9 mouse cellular contexts compared by ENCODE assay signal in genomic region chr1:85933631-85934465, GRCm38 (mm10). TPM values are rescaled to one million over a fixed set of nuclear protein-coding genes. Genes with fewer than 3 reads are reported as not detected.
DNase-seq lines count a peak whose midpoint lies in the region; ATAC-seq and TF ChIP-seq lines count a peak whose summit lies in the region.
"Had no signal": no experiment of that assay in that cellular context is flagged by ENCODE, and none has a peak within 500 bp of the region (broad histone marks: within the 10 kb centered on the region; RNA-seq: fewer than 3 reads in every experiment).

No protein-coding gene starts in this region.

- peak; percentile 28 for ATAC-seq in frontal cortex, adult (ENCODE audit: low TSS enrichment)
- ATAC-seq in hindbrain, embryonic 14.5 days (ENCODE audit: low FRiP score), result peak; percentile 52
- ATAC-seq in midbrain, embryonic 11.5 days (ENCODE audit: low FRiP score), result peak; percentile 76

- H3K9ac ChIP-seq in hindbrain, embryonic 14.5 days, result peak overlapping the region; percentile 12; the same call in 1 of the 2 replicates
- H3K9ac ChIP-seq in midbrain, embryonic 11.5 days (ENCODE audit: low read length), result no peak overlapping the region

- no peak for TF ChIP-seq POLR2A in brain, embryonic 14.5 days (IDR thresholded peaks at IDR 0.05; ENCODE audit: borderline replicate concordance, extremely low read depth, insufficient read depth, insufficient read length, poor library complexity, severe bottlenecking)

- no peak for TF ChIP-seq CTCF in brain, embryonic 14.5 days (IDR thresholded peaks at IDR 0.05; ENCODE audit: borderline replicate concordance, extremely low read depth, insufficient read depth, insufficient read length)

- H3K9me3 ChIP-seq in hindbrain, embryonic 14.5 days (ENCODE audit: control insufficient read depth, low read length), result no peaks in the 10 kb centered on the region
- H3K9me3 ChIP-seq in midbrain, embryonic 11.5 days (ENCODE audit: control insufficient read depth, low read length), result no peaks in the 10 kb centered on the region

- no peak overlapping the region for H3K4me3 ChIP-seq in hindbrain, embryonic 14.5 days (replicated peaks; ENCODE audit: low read length)
- no peak overlapping the region for H3K4me3 ChIP-seq in midbrain, embryonic 11.5 days (ENCODE audit: low read depth, low read length)

- H3K4me2 ChIP-seq in hindbrain, embryonic 14.5 days (replicated peaks), result peak overlapping the region; percentile 29
- H3K4me2 ChIP-seq in midbrain, embryonic 11.5 days, result peak overlapping the region; percentile 2

- H3K36me3 ChIP-seq in hindbrain, embryonic 14.5 days (replicated peaks; ENCODE audit: control insufficient read depth, insufficient read depth), result no peaks in the 10 kb centered on the region
- no peaks in the 10 kb centered on the region for H3K36me3 ChIP-seq in midbrain, embryonic 11.5 days (ENCODE audit: control insufficient read depth, insufficient read depth, low read length)

- no peak for DNase-seq in frontal cortex, postnatal 14 days (ENCODE audit: low spot score in 2 of 2)
- DNase-seq in brain, embryonic 14.5 days (ENCODE audit: low read depth), result peak; percentile 73
- DNase-seq in hindbrain, embryonic 14.5 days (ENCODE audit: low spot score), result peak; percentile 51
- peak; percentile 89 for DNase-seq in midbrain, embryonic 11.5 days (ENCODE audit: low spot score, missing footprints)
- DNase-seq in adrenal gland, postnatal 36 days, result no peak
- DNase-seq in gastrocnemius, adult 18-20 months (ENCODE audit: low spot score), result no peak
- no peak for DNase-seq in frontal cortex, postnatal 36 days (ENCODE audit: low spot score in 2 of 2)
- DNase-seq: kidney, adult 18-20 months had no signal

- no peaks in the 10 kb centered on the region for H3K27me3 ChIP-seq in hindbrain, embryonic 14.5 days (ENCODE audit: control insufficient read depth, insufficient read depth, low read length)
- H3K27me3 ChIP-seq in midbrain, embryonic 11.5 days (ENCODE audit: control insufficient read depth, insufficient read depth, low read length), result no peaks in the 10 kb centered on the region

- H3K4me1 ChIP-seq in hindbrain, embryonic 14.5 days (replicated peaks; ENCODE audit: control insufficient read depth, insufficient read depth, low read length), result peaks cover 32% of the 10 kb centered on the region
- peaks cover 17% of the 10 kb centered on the region for H3K4me1 ChIP-seq in midbrain, embryonic 11.5 days (ENCODE audit: control insufficient read depth, insufficient read depth, low read length)

- WGBS in hindbrain, embryonic 14.5 days, result 10% methylated on average over 11 of the region's 11 CpGs
- WGBS in midbrain, embryonic 11.5 days, result 19% methylated on average over 11 of the region's 11 CpGs

- H3K27ac ChIP-seq in hindbrain, embryonic 14.5 days, result peak overlapping the region; percentile 35
- no peak overlapping the region for H3K27ac ChIP-seq in midbrain, embryonic 11.5 days (ENCODE audit: low read depth, low read length)

RNA-seq across cellular contexts. Expression of gene 4933407L21Rik, which starts 5.6 kb away (rescaled TPM):
- 6.9 and 7.5 TPM in 2 replicates for polyA plus RNA-seq in brain, embryonic 14.5 days (2012; rRNA removed)
- polyA plus RNA-seq in hindbrain, embryonic 14.5 days (2014; fragmentation: Nextera tagmentation; extraction: Ambion mirVana), result 4.8 and 7.5 TPM in 2 replicates
- 0.36 and 0.97 TPM in 2 replicates for polyA plus RNA-seq in midbrain, embryonic 11.5 days (2014; fragmentation: Nextera tagmentation; extraction: Ambion mirVana)
- total RNA-seq in adrenal gland, postnatal 36 days (2021), result not detected
- total RNA-seq in gastrocnemius, adult 18-20 months (2021), result under 1 TPM; 0.27 to 0.36 TPM

RNA-seq across cellular contexts. Expression of gene Gpr55, which starts 27.0 kb away (rescaled TPM):
- 0.01 TPM in 1 of 2 replicates, not detected in the other for polyA plus RNA-seq in brain, embryonic 14.5 days (2012; rRNA removed)
- 0.09 and 0.13 TPM in 2 replicates for polyA plus RNA-seq in hindbrain, embryonic 14.5 days (2014; fragmentation: Nextera tagmentation; extraction: Ambion mirVana)
- polyA plus RNA-seq in midbrain, embryonic 11.5 days (2014; fragmentation: Nextera tagmentation; extraction: Ambion mirVana), result not detected in 2 replicates
- total RNA-seq in adrenal gland, postnatal 36 days (2021), result 1 to 10 TPM; 2.7 to 2.8 TPM
- total RNA-seq in gastrocnemius, adult 18-20 months (2021), result not detected

RNA-seq across cellular contexts. Expression of gene Itm2c, which starts 39.8 kb away (rescaled TPM):
- 160 and 168 TPM in 2 replicates for polyA plus RNA-seq in brain, embryonic 14.5 days (2012; rRNA removed)
- 124 and 127 TPM in 2 replicates for polyA plus RNA-seq in hindbrain, embryonic 14.5 days (2014; fragmentation: Nextera tagmentation; extraction: Ambion mirVana)
- 78.1 and 78.7 TPM in 2 replicates for polyA plus RNA-seq in midbrain, embryonic 11.5 days (2014; fragmentation: Nextera tagmentation; extraction: Ambion mirVana)
- total RNA-seq in adrenal gland, postnatal 36 days (2021), result 100 to 1,000 TPM; 508 to 581 TPM
- 10 to 100 TPM; 25.3 to 33.6 TPM for total RNA-seq in gastrocnemius, adult 18-20 months (2021)

Comparison
In these comparisons a context has a peak if more than half of its experiments do, and no peak if none do; other contexts are left out.
1. DNase-seq: peak in brain, embryonic 14.5 days (single experiment), hindbrain, embryonic 14.5 days (single experiment) and midbrain, embryonic 11.5 days (single experiment); none in frontal cortex, postnatal 14 days (0 of 2), adrenal gland, postnatal 36 days (0 of 2), gastrocnemius, adult 18-20 months (single experiment) and frontal cortex, postnatal 36 days (0 of 2).
2. Peak in every context shown above with its lines, with median percentiles within 50 percentile points of each other: ATAC-seq.